Mouse (Mus musculus) cerebral cortex, adult 2 months (tissue): ENCODE data around the gene Nox3.

Experiments used
- WGBS: fragments of 180-500 bp; shearing (Covaris S2); methylation state at CpG from one replicate; pipeline ENCODE4 v1.1.7; 2018; 5-methylcytosine and 5-hydroxymethylcytosine counted together

Gene Nox3

GRCm38 (mm10) chr17:3696161-3696560 lies at the start of gene Nox3:
Gene Nox3, minus strand, starts transcription at chr17:3696261.
- WGBS, result 91% methylated on average over 9 of the region's 9 CpGs

DNA sequence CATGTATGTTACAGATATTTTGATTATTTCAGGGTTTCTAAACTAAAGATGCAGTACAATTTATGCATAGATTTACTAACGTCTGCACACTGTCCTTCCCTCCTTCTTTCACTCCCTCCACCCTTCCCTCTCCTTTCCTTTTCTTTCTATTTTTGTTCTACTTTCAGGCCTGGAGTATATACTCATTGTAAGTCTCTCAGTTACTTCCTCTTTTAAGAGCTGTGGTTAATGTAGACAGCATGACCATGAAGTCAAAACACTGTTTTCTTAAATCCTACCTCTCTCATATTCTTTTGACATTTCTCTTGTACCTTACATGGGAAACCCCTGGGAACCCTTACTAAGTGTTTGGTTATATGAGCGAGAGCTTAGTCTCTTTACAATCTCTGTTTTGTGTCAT lies 48.3 kb upstream of the Nox3 start:
- WGBS, result 72% methylated on average over 2 of the region's 2 CpGs

DNA sequence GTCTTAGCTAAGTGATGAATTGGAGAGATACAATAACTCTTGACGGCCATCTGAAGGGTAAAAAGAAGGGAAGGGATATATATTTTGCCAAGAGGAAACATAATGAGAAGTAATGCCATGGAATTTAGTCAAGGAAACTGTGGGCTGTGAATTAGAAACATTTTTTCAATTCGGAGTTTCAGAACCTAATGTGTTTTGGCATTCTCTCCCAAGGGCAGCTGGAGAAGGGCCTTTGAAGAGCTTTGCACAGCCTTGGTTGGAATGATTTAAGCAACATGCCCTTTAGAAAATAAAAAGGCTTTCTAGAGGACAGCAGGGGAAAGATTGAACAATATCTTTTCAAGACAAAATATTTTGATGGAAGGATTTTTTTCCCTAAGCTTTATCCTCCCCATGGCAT lies 40.9 kb upstream of the Nox3 start:
- WGBS, result 46% methylated on average over 2 of the region's 2 CpGs

DNA sequence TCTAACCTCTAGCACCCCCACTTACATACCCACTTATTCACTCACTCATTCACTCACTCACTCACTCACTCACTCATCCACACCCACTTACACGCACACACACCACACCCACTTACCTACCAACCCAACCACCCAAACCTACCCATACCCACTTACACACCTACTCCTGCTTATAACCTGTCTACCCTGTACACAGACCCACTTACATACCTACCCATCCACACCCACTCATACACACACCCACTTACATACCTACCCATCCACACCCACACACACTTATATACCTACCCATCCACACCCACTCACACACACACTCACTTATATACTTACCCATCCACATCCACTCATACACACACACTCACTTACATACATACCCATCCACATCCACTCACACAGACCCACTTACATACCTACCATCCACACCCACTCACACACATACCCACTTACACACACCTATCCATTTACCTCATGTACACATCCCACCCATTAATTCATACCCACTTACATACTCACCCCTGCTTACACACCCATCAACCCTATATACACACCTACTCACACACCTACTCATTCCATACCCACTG lies 9.4 kb upstream of the Nox3 start:
- 86% methylated on average over 1 of the region's 1 CpGs for WGBS

GRCm38 (mm10) chr17:3702320-3702719 lies 6.3 kb upstream of the Nox3 start:
- WGBS, result 29% methylated on average over 3 of the region's 3 CpGs

GRCm38 (mm10) chr17:3692817-3693216 lies 3.2 kb downstream of the Nox3 start:
- WGBS, result 54% methylated on average over 8 of the region's 8 CpGs

GRCm38 (mm10) chr17:3690499-3691258 lies 5.4 kb downstream of the Nox3 start:
- 56% methylated on average over 8 of the region's 8 CpGs for WGBS

- 56% methylated on average over 3 of the region's 3 CpGs for WGBS
Observed at GRCm38 (mm10) chr17:3683662-3684061, 12.4 kb downstream of the Nox3 start.

- WGBS, result 31% methylated on average over 4 of the region's 4 CpGs
Observed at GRCm38 (mm10) chr17:3669226-3669625, 26.8 kb downstream of the Nox3 start.

- WGBS, result 84% methylated on average over 4 of the region's 4 CpGs
Observed at GRCm38 (mm10) chr17:3667287-3667686, 28.8 kb downstream of the Nox3 start.

DNA sequence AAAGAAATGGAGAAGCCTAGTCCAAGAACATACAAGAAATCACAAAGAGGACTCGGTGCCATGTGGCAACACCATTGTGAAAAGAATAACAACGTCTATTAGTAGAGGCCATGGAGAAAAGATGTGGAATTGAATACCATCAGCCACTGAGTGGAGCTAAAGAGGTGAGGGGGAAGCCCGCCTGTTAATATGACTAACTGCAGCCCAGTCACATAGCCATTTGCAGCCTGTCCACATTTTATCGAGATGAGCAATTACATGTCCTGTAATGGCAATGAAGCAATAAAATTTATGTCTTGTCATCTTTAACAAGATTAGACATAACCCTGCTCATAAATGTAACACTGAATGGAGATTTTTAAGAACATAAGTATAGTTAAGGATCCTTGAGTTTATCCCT lies 30.7 kb downstream of the Nox3 start:
- WGBS, result 91% methylated on average over 4 of the region's 4 CpGs

DNA sequence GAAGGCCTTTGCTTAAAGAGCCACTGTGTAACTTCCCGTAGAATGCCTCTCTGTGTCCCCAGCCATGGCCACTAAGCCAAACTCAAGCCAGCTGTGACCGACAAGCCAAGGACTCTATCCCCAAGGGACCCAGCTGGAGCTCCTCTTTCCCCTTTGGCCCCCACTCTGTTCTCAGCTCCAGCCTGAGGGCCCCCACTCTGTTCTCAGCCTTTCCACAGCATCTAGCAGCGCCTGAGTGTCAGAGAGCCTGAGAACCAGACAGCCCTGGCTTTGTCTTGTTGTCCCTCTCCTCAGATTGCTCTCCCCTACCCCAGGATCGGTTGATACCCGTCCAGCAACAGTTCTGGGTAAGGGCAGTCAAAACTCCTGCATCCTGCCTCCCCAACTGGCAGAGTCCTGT lies 36.6 kb downstream of the Nox3 start:
- WGBS, result 72% methylated on average over 5 of the region's 5 CpGs

GRCm38 (mm10) chr17:3650377-3650776 lies 45.7 kb downstream of the Nox3 start:
- 77% methylated on average over 3 of the region's 3 CpGs for WGBS

DNA sequence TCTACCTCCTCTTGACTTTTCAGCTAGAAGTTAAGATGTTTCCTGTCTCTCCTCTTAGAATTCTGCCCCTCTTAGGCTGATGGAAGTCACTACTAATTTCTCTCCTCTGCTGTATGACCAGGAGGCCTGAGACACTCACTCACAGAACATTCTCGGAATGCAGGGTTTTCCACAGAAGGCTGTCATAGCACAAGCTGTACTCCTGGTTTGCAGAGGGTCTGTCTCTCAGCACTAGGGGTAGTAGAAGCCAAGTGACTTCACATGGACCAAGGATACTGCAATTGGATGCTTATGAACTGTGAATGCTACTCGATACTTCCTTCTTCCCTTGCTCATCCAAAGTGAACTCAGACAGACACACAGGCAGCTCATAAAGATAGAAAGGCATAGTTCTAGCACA lies 52.5 kb downstream of the Nox3 start:
- 96% methylated on average over 2 of the region's 2 CpGs for whole genome bisulfite sequencing

GRCm38 (mm10) chr17:3641456-3641855 lies 54.6 kb downstream of the Nox3 start:
- WGBS, result 54% methylated on average over 5 of the region's 5 CpGs

- WGBS, result 75% methylated on average over 3 of the region's 3 CpGs
Observed at GRCm38 (mm10) chr17:3638757-3639156, 57.3 kb downstream of the Nox3 start.

- 47% methylated on average over 3 of the region's 3 CpGs for WGBS
Observed at GRCm38 (mm10) chr17:3632501-3632900, 63.6 kb downstream of the Nox3 start.

- WGBS, result 87% methylated on average over 7 of the region's 7 CpGs
Observed at GRCm38 (mm10) chr17:3616329-3617216, 79.5 kb downstream of the Nox3 start.

DNA sequence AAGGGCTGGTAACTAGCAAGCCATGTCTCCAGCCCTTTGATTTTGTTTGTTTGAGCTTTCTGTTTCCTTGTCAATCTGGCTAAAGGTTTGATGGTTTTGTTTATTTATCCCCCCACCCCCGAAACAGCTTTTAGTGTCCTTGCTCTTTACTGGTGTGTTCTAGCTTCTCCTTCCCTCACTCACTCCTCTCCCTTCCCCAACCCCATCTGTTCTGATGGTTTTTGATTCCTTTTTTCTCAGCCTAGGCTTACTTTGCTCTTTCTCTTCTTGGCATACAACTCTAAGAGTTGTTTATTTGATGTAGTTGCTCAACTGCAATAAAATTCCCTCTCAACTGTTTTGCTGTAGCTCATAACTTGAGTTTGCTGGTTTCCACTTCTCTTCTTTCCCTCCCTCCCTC lies 80.5 kb downstream of the Nox3 start:
- 61% methylated on average over 1 of the region's 1 CpGs for WGBS

GRCm38 (mm10) chr17:3611781-3612075 lies 84.3 kb downstream of the Nox3 start:
- WGBS, result 81% methylated on average over 5 of the region's 5 CpGs

DNA sequence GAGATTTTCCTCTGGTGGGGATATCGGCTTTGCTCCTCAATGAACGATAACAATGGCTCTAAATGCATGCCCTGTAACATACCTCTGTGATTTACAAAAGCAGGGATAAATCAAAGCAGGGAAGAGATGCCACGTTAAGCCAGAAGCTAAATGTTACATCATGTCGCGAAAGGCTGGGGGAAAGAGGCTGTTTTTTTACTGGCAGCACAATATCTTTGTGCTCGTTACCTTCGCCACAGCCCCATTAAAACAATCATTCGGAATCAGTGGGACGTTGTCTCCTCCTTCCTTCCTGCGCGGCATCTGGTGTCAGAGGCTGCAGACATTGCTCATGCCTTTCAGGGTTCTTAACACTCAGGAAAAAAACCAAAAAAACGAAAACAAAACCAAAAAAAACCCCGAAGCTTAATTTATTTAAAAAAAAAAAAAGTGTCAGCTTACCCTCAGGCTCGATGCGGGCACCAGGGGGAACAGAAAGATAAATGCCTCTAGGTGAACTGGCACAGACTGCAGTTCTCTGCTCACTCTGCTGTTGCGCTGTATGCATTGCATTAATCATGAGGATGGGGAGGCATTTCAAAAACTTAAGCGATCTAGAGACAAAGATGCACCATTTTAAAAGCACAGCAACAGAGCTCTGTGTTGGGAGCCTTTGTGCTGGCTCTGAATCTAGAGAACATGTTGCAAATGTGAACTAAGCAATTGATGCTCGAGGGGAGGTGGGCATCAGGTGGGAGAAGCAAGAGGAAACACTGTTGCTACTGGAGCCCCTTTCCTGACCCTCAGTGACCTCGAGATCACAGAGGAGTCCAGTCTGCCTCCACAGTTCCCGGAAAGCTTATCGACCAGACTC lies 84.9 kb downstream of the Nox3 start:
- 14% methylated on average over 21 of the region's 21 CpGs for WGBS

DNA sequence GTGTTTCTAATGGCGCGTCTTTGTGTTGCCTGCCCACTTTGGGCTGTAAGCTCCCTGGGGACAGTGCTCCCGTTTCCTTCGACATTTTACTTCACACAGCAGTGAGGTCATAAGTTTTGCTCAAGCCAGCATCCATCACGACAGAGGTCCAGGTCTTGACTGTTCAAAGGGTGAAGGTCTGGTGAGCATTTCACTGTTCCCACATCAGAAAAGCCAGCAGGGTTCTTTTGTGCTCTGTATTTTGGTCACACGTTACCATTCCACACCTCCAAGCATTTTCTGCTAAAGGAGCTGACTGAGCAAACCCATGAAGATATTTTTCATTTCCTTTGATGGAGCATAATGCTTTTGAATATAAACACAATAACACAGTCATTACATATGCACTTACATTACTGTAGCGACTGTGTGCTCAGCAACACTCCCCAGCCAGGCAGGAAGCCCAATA lies 85.7 kb downstream of the Nox3 start:
- 46% methylated on average over 7 of the region's 7 CpGs for WGBS
